Mouse (Mus musculus): ENCODE data around the gene Tmem267.

Tmem267 gene

GRCm38 (mm10) chr13:119618841-119619240 is 131.0 kb downstream of the Tmem267 start:
- no peak for DNase-seq (ENCODE audit: low spot score in 2 of 2)

- no peak for DNase-seq (ENCODE audit: low spot score in 2 of 2)
Measured at GRCm38 (mm10) chr13:119619735-119620134, 131.9 kb downstream of the Tmem267 start.

DNA sequence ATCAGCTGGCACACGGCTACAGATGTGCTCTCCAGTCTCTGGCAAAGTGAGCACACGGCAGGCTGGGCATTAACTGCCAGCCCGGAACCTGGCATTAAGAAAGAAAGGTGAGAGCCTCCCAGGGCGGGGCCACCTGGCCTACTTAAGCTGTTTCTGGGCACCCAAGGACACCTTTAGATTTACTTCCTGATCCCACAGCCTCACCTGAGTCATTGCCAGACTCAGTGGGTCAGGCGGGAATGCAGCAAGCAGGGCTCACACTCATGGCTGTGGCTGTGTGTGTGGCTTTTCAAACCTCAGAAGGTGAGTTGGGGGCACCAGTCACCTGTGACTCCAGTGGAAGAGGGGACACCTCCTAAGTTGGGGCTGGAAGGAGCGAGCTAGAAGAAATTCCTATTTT is 135.8 kb downstream of the Tmem267 start, which contains the start of gene Ccl28:
Gene Ccl28 (plus strand): TSS at position 186 of the 400 bp plus-strand sequence.
- no peak for DNase-seq (ENCODE audit: low spot score in 2 of 2)

- peak in 1 of 2 experiments; percentile 29 for DNase-seq (ENCODE audit: low spot score in 2 of 2)
Measured at GRCm38 (mm10) chr13:119625952-119626351, 138.1 kb downstream of the Tmem267 start.

DNA sequence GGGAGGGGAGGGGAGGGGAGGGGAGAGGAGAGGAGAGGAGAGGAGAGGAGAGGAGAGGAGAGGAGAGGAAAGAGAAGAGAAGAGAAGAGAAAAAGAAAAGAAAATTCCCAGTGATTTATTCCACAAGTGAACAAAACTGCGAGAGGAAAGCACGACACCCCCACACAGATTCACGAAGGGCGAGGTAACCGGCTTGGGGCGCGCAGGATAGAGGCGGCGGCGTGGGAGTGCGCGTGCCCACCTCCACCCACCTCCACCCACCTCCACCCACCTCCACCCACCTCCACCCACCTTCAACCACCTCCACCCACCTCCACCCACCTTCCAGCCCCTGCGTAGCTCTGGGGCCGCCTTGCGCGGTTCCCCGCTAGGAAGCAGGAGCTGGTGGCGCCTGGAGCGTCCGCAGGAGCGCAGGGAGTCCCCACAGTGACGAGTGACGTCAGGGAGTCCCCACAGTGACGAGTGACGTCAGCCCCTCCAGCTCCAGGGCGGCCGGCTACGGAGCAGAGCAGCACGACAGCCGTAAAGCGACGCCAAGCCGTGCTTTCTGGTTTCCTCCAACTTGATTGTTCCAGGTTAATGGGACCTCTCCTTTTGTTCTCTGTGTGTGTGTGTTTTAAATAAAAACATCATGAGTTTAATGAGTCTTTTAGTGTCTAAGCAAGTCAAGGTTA is 143.8 kb downstream of the Tmem267 start:
- peak; percentile 53 to 81 for DNase-seq (ENCODE audit: low spot score in 2 of 2)

DNA sequence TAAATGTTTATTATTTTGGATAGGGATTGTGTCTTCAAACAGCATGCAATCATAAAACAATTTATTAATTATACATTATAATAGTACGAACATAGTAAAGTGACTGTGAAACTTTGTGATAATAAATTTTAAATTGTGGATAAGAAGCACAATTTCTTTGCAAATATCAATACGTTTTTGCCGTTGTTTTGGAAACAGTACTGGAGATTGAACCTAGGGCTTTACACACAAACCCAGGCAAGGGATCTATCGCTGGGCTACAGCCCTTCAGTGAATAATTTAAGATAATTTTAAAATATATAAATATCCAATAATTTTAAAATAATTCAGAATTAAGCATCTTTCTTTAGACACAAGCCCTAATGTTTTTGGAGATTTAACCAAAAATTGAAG is 144.3 kb downstream of the Tmem267 start:
- DNase-seq (ENCODE audit: low spot score in 2 of 2) = no peak

- no peak for DNase-seq (ENCODE audit: low spot score in 2 of 2)
Measured at GRCm38 (mm10) chr13:119635496-119635895, 147.7 kb downstream of the Tmem267 start.

GRCm38 (mm10) chr13:119637837-119638236 is 150.0 kb downstream of the Tmem267 start:
- DNase-seq (ENCODE audit: low spot score in 2 of 2) = no peak

- DNase-seq (ENCODE audit: low spot score in 2 of 2) = no peak
Measured at GRCm38 (mm10) chr13:119638449-119638848, 150.6 kb downstream of the Tmem267 start.

GRCm38 (mm10) chr13:119639302-119639701 is 151.5 kb downstream of the Tmem267 start:
- no peak for DNase-seq (ENCODE audit: low spot score in 2 of 2)

- DNase-seq (ENCODE audit: low spot score in 2 of 2) = no peak
Measured at GRCm38 (mm10) chr13:119640504-119640903, 152.7 kb downstream of the Tmem267 start.

- DNase-seq (ENCODE audit: low spot score in 2 of 2) = no peak
Measured at GRCm38 (mm10) chr13:119641145-119641544, 153.3 kb downstream of the Tmem267 start.

- no peak for DNase-seq (ENCODE audit: low spot score in 2 of 2)
Measured at GRCm38 (mm10) chr13:119644769-119645168, 156.9 kb downstream of the Tmem267 start.

GRCm38 (mm10) chr13:119646511-119646910 is 158.7 kb downstream of the Tmem267 start:
- DNase-seq (ENCODE audit: low spot score in 2 of 2) = no peak

- no peak for DNase-seq (ENCODE audit: low spot score in 2 of 2)
Measured at GRCm38 (mm10) chr13:119648891-119649698, 161.3 kb downstream of the Tmem267 start.

DNA sequence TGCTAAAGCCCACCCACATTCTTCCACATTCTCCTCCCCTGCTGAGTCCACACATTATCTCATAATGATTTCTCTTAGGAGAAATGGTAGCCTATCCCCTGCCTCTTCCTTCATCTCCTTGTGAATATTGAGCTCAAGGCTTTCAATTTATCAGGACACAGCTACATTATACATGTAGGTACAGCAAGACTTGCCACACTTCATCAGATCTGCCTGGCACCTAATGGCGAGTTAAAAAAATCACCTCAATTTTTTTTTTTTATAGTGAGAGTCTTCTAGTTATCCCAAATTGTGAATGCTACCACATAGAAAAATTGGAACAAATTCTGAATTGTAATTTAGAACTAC is 161.8 kb downstream of the Tmem267 start:
- DNase-seq (ENCODE audit: low spot score in 2 of 2) = no peak

GRCm38 (mm10) chr13:119654734-119655133 is 166.9 kb downstream of the Tmem267 start:
- DNase-seq (ENCODE audit: low spot score in 2 of 2) = no peak

- DNase-seq (ENCODE audit: low spot score in 2 of 2) = no peak
Measured at GRCm38 (mm10) chr13:119656246-119656645, 168.4 kb downstream of the Tmem267 start.

DNA sequence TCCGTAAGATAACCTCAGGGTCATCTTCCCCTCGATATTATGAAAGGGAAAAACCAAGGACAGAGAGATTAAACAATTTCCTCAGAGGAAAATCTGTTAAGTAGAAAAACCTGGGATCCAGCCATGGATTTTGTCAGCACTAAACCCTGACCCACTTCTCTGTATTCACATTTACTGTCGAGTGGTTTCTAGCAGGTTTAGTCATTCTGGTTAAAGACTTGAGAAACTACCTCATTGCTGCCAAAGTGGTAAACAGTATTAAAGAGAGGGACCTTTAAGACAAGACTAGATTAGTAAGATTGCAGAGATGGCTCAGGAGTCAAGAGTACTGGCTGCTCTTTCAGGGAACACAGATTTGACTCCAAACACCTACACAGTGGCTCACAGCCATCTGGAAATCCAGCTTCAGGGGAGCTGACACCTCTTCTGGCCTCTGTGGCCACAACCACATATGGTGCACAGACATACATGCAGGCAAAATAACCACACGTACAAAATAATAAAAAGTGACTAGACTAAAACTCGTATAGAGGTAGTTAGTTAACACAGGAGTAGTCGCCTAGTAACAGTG is 169.1 kb downstream of the Tmem267 start:
- DNase-seq (ENCODE audit: low spot score in 2 of 2) = no peak
